Mouse (Mus musculus) ES-E14 (cell line): ENCODE results near the gene Serpina3k.
"Not testable (repeated sequence)": the region's sequence is repeated elsewhere in the genome, so short reads cannot be mapped to it uniquely, and the experiment has no call there.

ENCODE experiments used
- HCFC1 ChIP-seq: IDR thresholded peaks from 2 replicates; pipeline ENCODE4 v1.6.1; 2012; ENCODE audit warnings: low read length, inconsistent platforms, borderline replicate concordance; ENCODE audit not compliant: insufficient read depth
- MAFK ChIP-seq: IDR thresholded peaks from 2 replicates; pipeline ENCODE4 v1.6.1; 2014; ENCODE audit warnings: mild to moderate bottlenecking, low read depth, low read length, inconsistent platforms; ENCODE audit not compliant: insufficient read depth

- not testable (repeated sequence) for TF ChIP-seq MAFK, HCFC1
Measured at GRCm38 (mm10) chr12:104378351-104378750, 40.1 kb downstream of the Serpina3k start.
